Mouse (Mus musculus) neural tube, embryonic 14.5 days (tissue): ENCODE results near the gene Carm1. TPM values are rescaled to one million over a fixed set of nuclear protein-coding genes. Genes with fewer than 3 reads are reported as not detected.
"Not testable (repeated sequence)": the region's sequence is repeated elsewhere in the genome, so short reads cannot be mapped to it uniquely, and the experiment has no call there.

Source experiments
- ATAC-seq: fragments of 200-750 bp; cut with Nextera tagmentation; 2 replicates; pipeline ENCODE4 v1.8.0; 2017; ENCODE audit warnings: low read depth, mild to moderate bottlenecking, moderate TSS enrichment, moderate library complexity
- H3K27ac ChIP-seq: fragments of 300-500 bp; sonication (generic); 2 replicates; pipeline ENCODE4 v1.5.1; 2014; ENCODE audit warnings: low read depth, mild to moderate bottlenecking, control low read depth, low read length, moderate library complexity, mixed read lengths
- H3K27me3 ChIP-seq: fragments of 300-500 bp; sonication (generic); 2 replicates; pipeline ENCODE4 v1.6.1; 2014; ENCODE audit warnings: low read length; ENCODE audit not compliant: control insufficient read depth, insufficient read depth
- H3K36me3 ChIP-seq: fragments of 300-500 bp; sonication (generic); 2 replicates; pipeline ENCODE4 v1.6.1; 2014; ENCODE audit warnings: low read length, mixed read lengths; ENCODE audit not compliant: control insufficient read depth, insufficient read depth
- H3K4me1 ChIP-seq: fragments of 300-500 bp; sonication (generic); 2 replicates; pipeline ENCODE4 v1.6.1; 2014; ENCODE audit warnings: low read length; ENCODE audit not compliant: control insufficient read depth, insufficient read depth
- H3K4me2 ChIP-seq: fragments of 300-500 bp; sonication (generic); 2 replicates; pipeline ENCODE4 v1.6.1; 2014; ENCODE audit warnings: mild to moderate bottlenecking, low read depth, low read length, control low read depth
- H3K4me3 ChIP-seq: fragments of 300-500 bp; sonication (generic); 2 replicates; pipeline ENCODE4 v1.5.1; 2014; ENCODE audit warnings: low read depth, low read length, control low read depth, mixed read lengths
- H3K9ac ChIP-seq: fragments of 300-500 bp; sonication (generic); replicated peaks from 2 replicates; pipeline ENCODE4 v1.6.1; 2014; ENCODE audit warnings: low read depth, mild to moderate bottlenecking, control low read depth, low read length, mixed read lengths
- H3K9me3 ChIP-seq: fragments of 300-500 bp; sonication (generic); 2 replicates; pipeline ENCODE4 v1.6.1; 2016; ENCODE audit warnings: low read length; ENCODE audit not compliant: control insufficient read depth
- WGBS: fragments of 180-500 bp; shearing (Covaris S2); extraction: QIAGEN DNeasy Blood & Tissue Kit; methylation state at CpG from one replicate; pipeline ENCODE4 v1.1.7; 2014; 5-methylcytosine and 5-hydroxymethylcytosine counted together
- polyA plus RNA-seq: library from polyadenylated mRNA; unstranded; fragments of >200 nt; fragmentation: Nextera tagmentation; extraction: Ambion mirVana; gene quantifications from 2 replicates; pipeline ENCODE4 v1.2.1, GENCODE M21; 2014

Gene Carm1
- polyA plus RNA-seq, 1 experiment from 2014 or later = 30.1 TPM

GRCm38 (mm10) chr9:21526634-21526944, 20.1 kb upstream of the Carm1 start:
- H3K4me2 ChIP-seq = no peak overlapping the region
- ATAC-seq = no peak
- H3K27me3 ChIP-seq = no peaks in the 10 kb centered on the region
- H3K36me3 ChIP-seq = no peaks in the 10 kb centered on the region
- no peak overlapping the region for H3K4me3 ChIP-seq
- H3K27ac ChIP-seq = no peak overlapping the region
- H3K4me1 ChIP-seq = no peaks in the 10 kb centered on the region
- no peak overlapping the region for H3K9ac ChIP-seq
- H3K9me3 ChIP-seq = no peaks in the 10 kb centered on the region
- 100% methylated on average over 3 of the region's 3 CpGs for WGBS

- Histone ChIP-seq H3K36me3 (no peaks in the 10 kb centered on the region), H3K27ac (no peak overlapping the region), H3K9ac (no peak overlapping the region), H3K4me3 (no peak overlapping the region), H3K4me1 (no peaks in the 10 kb centered on the region), H3K4me2 (no peak overlapping the region), H3K9me3 (no peaks in the 10 kb centered on the region), H3K27me3 (no peaks in the 10 kb centered on the region)
- WGBS = 98% methylated on average over 2 of the region's 2 CpGs
- no peak for ATAC-seq
Observed at GRCm38 (mm10) chr9:21527100-21527801, 19.4 kb upstream of the Carm1 start.

GRCm38 (mm10) chr9:21527917-21528324, 18.8 kb upstream of the Carm1 start:
- H3K27me3 ChIP-seq = no peaks in the 10 kb centered on the region
- no peaks in the 10 kb centered on the region for H3K36me3 ChIP-seq
- ATAC-seq = no peak
- H3K9ac ChIP-seq = no peak overlapping the region
- H3K4me1 ChIP-seq = no peaks in the 10 kb centered on the region
- no peak overlapping the region for H3K4me2 ChIP-seq
- 67% methylated on average over 1 of the region's 1 CpGs for WGBS
- H3K9me3 ChIP-seq = no peaks in the 10 kb centered on the region
- no peak overlapping the region for H3K4me3 ChIP-seq
- H3K27ac ChIP-seq = no peak overlapping the region

GRCm38 (mm10) chr9:21536501-21536900, 10.2 kb upstream of the Carm1 start:
- no peak overlapping the region for H3K9ac ChIP-seq
- H3K9me3 ChIP-seq = no peaks in the 10 kb centered on the region
- H3K4me2 ChIP-seq = no peak overlapping the region
- no peaks in the 10 kb centered on the region for H3K4me1 ChIP-seq
- no peaks in the 10 kb centered on the region for H3K27me3 ChIP-seq
- H3K36me3 ChIP-seq = no peaks in the 10 kb centered on the region
- ATAC-seq = no peak
- H3K27ac ChIP-seq = no peak overlapping the region
- H3K4me3 ChIP-seq = no peak overlapping the region
- WGBS = 95% methylated on average over 14 of the region's 14 CpGs

GRCm38 (mm10) chr9:21537009-21537408, 9.7 kb upstream of the Carm1 start:
- Histone ChIP-seq H3K27ac (no peak overlapping the region), H3K4me3 (no peak overlapping the region), H3K9ac (no peak overlapping the region), H3K4me1 (no peaks in the 10 kb centered on the region), H3K27me3 (no peaks in the 10 kb centered on the region), H3K9me3 (no peaks in the 10 kb centered on the region), H3K36me3 (no peaks in the 10 kb centered on the region), H3K4me2 (no peak overlapping the region)
- no peak for ATAC-seq
- WGBS = 80% methylated on average over 4 of the region's 4 CpGs

GRCm38 (mm10) chr9:21539981-21540753, 6.5 kb upstream of the Carm1 start:
- no peak overlapping the region for H3K27ac ChIP-seq
- H3K4me1 ChIP-seq = no peaks in the 10 kb centered on the region
- 80% methylated on average over 7 of the region's 7 CpGs for WGBS
- no peak overlapping the region for H3K4me2 ChIP-seq
- no peaks in the 10 kb centered on the region for H3K27me3 ChIP-seq
- no peak overlapping the region for H3K4me3 ChIP-seq
- ATAC-seq = no peak
- H3K36me3 ChIP-seq = no peaks in the 10 kb centered on the region
- H3K9me3 ChIP-seq = no peaks in the 10 kb centered on the region
- no peak overlapping the region for H3K9ac ChIP-seq

GRCm38 (mm10) chr9:21542001-21542400, 4.7 kb upstream of the Carm1 start:
- H3K27ac ChIP-seq, ATAC-seq, H3K4me1 ChIP-seq, H3K9me3 ChIP-seq, H3K4me3 ChIP-seq, H3K9ac ChIP-seq, H3K36me3 ChIP-seq, H3K27me3 ChIP-seq, H3K4me2 ChIP-seq: not testable (repeated sequence)
- 92% methylated on average over 2 of the region's 2 CpGs for WGBS

- Histone ChIP-seq H3K9ac (peak overlapping the region; percentile 55), H3K4me1 (peaks cover 18% of the 10 kb centered on the region), H3K27me3 (no peaks in the 10 kb centered on the region), H3K27ac (peak overlapping the region; percentile 96), H3K4me2 (peak overlapping the region; percentile 68), H3K36me3 (0 out of 2 replicates have a peak, but pooled peaks cover 4% of the 10 kb centered on the region), H3K9me3 (no peaks in the 10 kb centered on the region), H3K4me3 (peak overlapping the region; percentile 74)
- ATAC-seq = peak; percentile 54
- 3% methylated on average over 9 of the region's 9 CpGs for WGBS
Observed at GRCm38 (mm10) chr9:21545351-21545915, 1.3 kb upstream of the Carm1 start.
